Comparison of ENCODE assay signal across 21 mouse cellular contexts in the genomic region with DNA sequence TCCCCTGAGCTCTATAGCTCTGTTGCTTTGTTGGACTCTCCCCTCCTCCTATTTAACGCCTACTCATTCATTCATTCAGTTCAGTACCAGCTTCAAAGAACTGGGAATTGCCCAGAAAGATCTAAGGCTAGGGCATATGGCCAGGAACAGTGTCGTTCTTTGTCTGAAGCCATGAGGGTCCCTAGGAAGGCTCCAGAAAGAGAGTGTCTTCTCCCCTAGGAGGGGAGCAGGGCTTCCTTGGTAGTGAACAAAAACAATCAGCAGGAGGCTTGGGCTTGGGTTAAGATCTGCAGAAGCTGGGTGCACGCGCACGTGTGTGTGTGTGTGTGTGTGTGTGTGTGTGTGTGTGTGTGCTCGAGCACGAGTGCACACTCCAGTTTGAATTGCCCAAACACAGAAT.
DNase-seq lines count a peak whose midpoint lies in the region; ATAC-seq and TF ChIP-seq lines count a peak whose summit lies in the region.
"Had no signal": no experiment of that assay in that cellular context is flagged by ENCODE, and none has a peak within 500 bp of the region (broad histone marks: within the 10 kb centered on the region; RNA-seq: fewer than 3 reads in every experiment).

No protein-coding gene starts in this region.

- DNase-seq in midbrain, embryonic 11.5 days (ENCODE audit: low spot score, missing footprints) = peak; percentile 79
- DNase-seq in embryonic facial prominence, embryonic 10.5 days (ENCODE audit: low spot score) = no peak
- no peak for DNase-seq in lung, postnatal 0 days (ENCODE audit: low spot score)
- no peak for DNase-seq in layer of hippocampus, adult 11-12 months (ENCODE audit: low spot score)
- DNase-seq: adrenal gland, adult 2 months; adrenal gland, postnatal 10 days; adrenal gland, postnatal 25 days; cerebellum, adult 11 months; cerebellum, adult 18-20 months; cerebellum, adult 8-10 months; cerebellum, adult 9-11 months; cerebellum, postnatal 14 days; cerebellum, postnatal 36 days; embryo, embryonic 11 days; forebrain, postnatal 0 days had no signal

- TF ChIP-seq CTCF in lung, postnatal 0 days (IDR thresholded peaks at IDR 0.05) = no peak

- no peaks in the 10 kb centered on the region; the same call in 1 of the 2 replicates for H3K9me3 ChIP-seq in midbrain, embryonic 11.5 days (ENCODE audit: control insufficient read depth, low read length)
- no peaks in the 10 kb centered on the region for H3K9me3 ChIP-seq in midbrain, embryonic 15.5 days
- peaks cover 4% of the 10 kb centered on the region; the same call in 1 of the 2 replicates for H3K9me3 ChIP-seq in embryonic facial prominence, embryonic 10.5 days
- H3K9me3 ChIP-seq in embryonic facial prominence, embryonic 13.5 days = no peaks in the 10 kb centered on the region
- no peaks in the 10 kb centered on the region for H3K9me3 ChIP-seq in lung, postnatal 0 days (ENCODE audit: low read length)
- H3K9me3 ChIP-seq: embryonic facial prominence, embryonic 15.5 days; forebrain, embryonic 13.5 days; forebrain, embryonic 15.5 days had no signal

- no peaks in the 10 kb centered on the region for H3K36me3 ChIP-seq in midbrain, embryonic 11.5 days (ENCODE audit: control insufficient read depth, insufficient read depth, low read length)
- no peaks in the 10 kb centered on the region for H3K36me3 ChIP-seq in midbrain, embryonic 15.5 days (replicated peaks)
- no peaks in the 10 kb centered on the region for H3K36me3 ChIP-seq in embryonic facial prominence, embryonic 10.5 days (replicated peaks)
- no peaks in the 10 kb centered on the region for H3K36me3 ChIP-seq in embryonic facial prominence, embryonic 13.5 days
- no peaks in the 10 kb centered on the region for H3K36me3 ChIP-seq in lung, postnatal 0 days (ENCODE audit: insufficient read depth, low read length)
- H3K36me3 ChIP-seq: embryonic facial prominence, embryonic 12.5 days; embryonic facial prominence, embryonic 15.5 days; forebrain, embryonic 15.5 days had no signal

- WGBS in midbrain, embryonic 11.5 days = 66% methylated on average over 7 of the region's 7 CpGs
- 53% methylated on average over 7 of the region's 7 CpGs for WGBS in midbrain, embryonic 15.5 days
- WGBS in embryonic facial prominence, embryonic 10.5 days = 56% methylated on average over 7 of the region's 7 CpGs
- 49% methylated on average over 7 of the region's 7 CpGs for WGBS in embryonic facial prominence, embryonic 13.5 days
- 76% methylated on average over 7 of the region's 7 CpGs for WGBS in lung, postnatal 0 days

- ATAC-seq in midbrain, embryonic 11.5 days (ENCODE audit: low FRiP score) = no peak
- ATAC-seq in midbrain, embryonic 15.5 days (replicated peaks) = no peak
- no peak for ATAC-seq in embryonic facial prominence, embryonic 13.5 days (ENCODE audit: insufficient number of reproducible peaks, insufficient read depth, low FRiP score, low TSS enrichment, low read depth)
- no peak for ATAC-seq in lung, postnatal 0 days
- ATAC-seq: forebrain, embryonic 13.5 days; forebrain, embryonic 15.5 days; forebrain, postnatal 0 days had no signal

- no peak for TF ChIP-seq EP300 in lung, postnatal 0 days (IDR thresholded peaks at IDR 0.05)

- no peak overlapping the region for H3K4me3 ChIP-seq in midbrain, embryonic 11.5 days (ENCODE audit: low read depth, low read length)
- H3K4me3 ChIP-seq in midbrain, embryonic 15.5 days = no peak overlapping the region
- no peak overlapping the region for H3K4me3 ChIP-seq in embryonic facial prominence, embryonic 10.5 days
- no peak overlapping the region for H3K4me3 ChIP-seq in embryonic facial prominence, embryonic 13.5 days
- H3K4me3 ChIP-seq in lung, postnatal 0 days (ENCODE audit: low read depth, low read length) = no peak overlapping the region
- H3K4me3 ChIP-seq: embryonic facial prominence, embryonic 12.5 days; embryonic facial prominence, embryonic 15.5 days; forebrain, embryonic 13.5 days; forebrain, embryonic 15.5 days had no signal

- H3K27ac ChIP-seq in midbrain, embryonic 11.5 days (ENCODE audit: low read depth, low read length) = no peak overlapping the region
- no peak overlapping the region for H3K27ac ChIP-seq in midbrain, embryonic 15.5 days
- H3K27ac ChIP-seq in embryonic facial prominence, embryonic 10.5 days (replicated peaks) = peak overlapping the region; percentile 48; the same call in 1 of the 2 replicates
- H3K27ac ChIP-seq in embryonic facial prominence, embryonic 13.5 days = 0 out of 2 replicates have a peak overlapping the region, but pooled peaks have one; percentile 22
- no peak overlapping the region for H3K27ac ChIP-seq in lung, postnatal 0 days (ENCODE audit: low read length)
- H3K27ac ChIP-seq: embryonic facial prominence, embryonic 12.5 days; embryonic facial prominence, embryonic 15.5 days; forebrain, embryonic 13.5 days; forebrain, embryonic 15.5 days had no signal

- no peaks in the 10 kb centered on the region for H3K4me1 ChIP-seq in midbrain, embryonic 11.5 days (ENCODE audit: control insufficient read depth, insufficient read depth, low read length)
- peaks cover 4% of the 10 kb centered on the region; the same call in 1 of the 2 replicates for H3K4me1 ChIP-seq in midbrain, embryonic 15.5 days
- H3K4me1 ChIP-seq in embryonic facial prominence, embryonic 10.5 days = peaks cover 25% of the 10 kb centered on the region
- peaks cover 50% of the 10 kb centered on the region for H3K4me1 ChIP-seq in embryonic facial prominence, embryonic 13.5 days
- H3K4me1 ChIP-seq in lung, postnatal 0 days (ENCODE audit: insufficient read depth, low read depth, low read length) = no peaks in the 10 kb centered on the region

- no peak overlapping the region for H3K9ac ChIP-seq in midbrain, embryonic 11.5 days (ENCODE audit: low read length)
- no peak overlapping the region for H3K9ac ChIP-seq in midbrain, embryonic 15.5 days
- H3K9ac ChIP-seq in embryonic facial prominence, embryonic 13.5 days = no peak overlapping the region
- H3K9ac ChIP-seq in lung, postnatal 0 days (replicated peaks; ENCODE audit: low read depth) = no peak overlapping the region
- H3K9ac ChIP-seq: embryonic facial prominence, embryonic 12.5 days; embryonic facial prominence, embryonic 15.5 days; forebrain, embryonic 13.5 days; forebrain, embryonic 15.5 days; forebrain, postnatal 0 days had no signal

- no peak overlapping the region for H3K4me2 ChIP-seq in midbrain, embryonic 11.5 days
- H3K4me2 ChIP-seq in midbrain, embryonic 15.5 days = no peak overlapping the region
- no peak overlapping the region for H3K4me2 ChIP-seq in embryonic facial prominence, embryonic 13.5 days
- H3K4me2 ChIP-seq in lung, postnatal 0 days (replicated peaks; ENCODE audit: low read depth, low read length) = no peak overlapping the region
- H3K4me2 ChIP-seq: embryonic facial prominence, embryonic 12.5 days; embryonic facial prominence, embryonic 15.5 days; forebrain, embryonic 13.5 days; forebrain, embryonic 15.5 days had no signal

- H3K27me3 ChIP-seq in midbrain, embryonic 11.5 days (ENCODE audit: control insufficient read depth, insufficient read depth, low read length) = no peaks in the 10 kb centered on the region
- no peaks in the 10 kb centered on the region for H3K27me3 ChIP-seq in midbrain, embryonic 15.5 days (replicated peaks)
- no peaks in the 10 kb centered on the region for H3K27me3 ChIP-seq in embryonic facial prominence, embryonic 10.5 days (replicated peaks; ENCODE audit: low read depth, poor library complexity, severe bottlenecking)
- H3K27me3 ChIP-seq in embryonic facial prominence, embryonic 13.5 days = no peaks in the 10 kb centered on the region
- no peaks in the 10 kb centered on the region for H3K27me3 ChIP-seq in lung, postnatal 0 days (replicated peaks; ENCODE audit: insufficient read depth, low read length)
- H3K27me3 ChIP-seq: embryonic facial prominence, embryonic 12.5 days; embryonic facial prominence, embryonic 15.5 days; forebrain, embryonic 13.5 days; forebrain, embryonic 15.5 days had no signal

Comparison
In these comparisons a context has a peak if more than half of its experiments do, and no peak if none do; other contexts are left out.
1. H3K27ac ChIP-seq: peak in embryonic facial prominence, embryonic 10.5 days (single experiment) and embryonic facial prominence, embryonic 13.5 days (single experiment); none in midbrain, embryonic 11.5 days (single experiment), midbrain, embryonic 15.5 days (single experiment) and lung, postnatal 0 days (single experiment).